Comparison of ENCODE assay signal across 17 mouse cellular contexts in the genomic region with DNA sequence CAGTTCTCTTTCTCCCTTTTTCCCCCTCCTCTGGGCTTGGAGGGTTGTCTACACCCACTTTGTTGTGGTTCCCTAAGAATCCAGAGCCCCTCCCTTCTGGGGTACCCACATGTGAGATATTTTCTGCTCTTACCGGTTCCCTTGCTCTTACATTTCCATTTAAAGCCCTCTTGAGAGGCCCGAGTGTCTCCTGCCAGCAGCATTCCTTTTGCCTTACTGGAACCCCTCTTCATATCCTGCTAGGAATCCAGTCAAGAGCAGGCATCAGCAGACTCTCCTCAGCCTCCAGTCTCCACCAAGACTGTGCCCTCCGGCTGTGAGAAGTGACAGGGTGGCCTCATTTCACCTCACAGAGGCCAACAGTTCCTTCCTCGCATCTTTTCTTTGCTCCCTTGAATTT. TPM values are rescaled to one million over a fixed set of nuclear protein-coding genes. Genes with fewer than 3 reads are reported as not detected.
DNase-seq lines count a peak whose midpoint lies in the region; ATAC-seq and TF ChIP-seq lines count a peak whose summit lies in the region.
"Had no signal": no experiment of that assay in that cellular context is flagged by ENCODE, and none has a peak within 500 bp of the region (broad histone marks: within the 10 kb centered on the region; RNA-seq: fewer than 3 reads in every experiment).

No protein-coding gene starts in this region.

- peak overlapping the region; percentile 26; the same call in 1 of the 2 replicates for H3K4me2 ChIP-seq in heart, embryonic 14.5 days (ENCODE audit: low read length)
- no peak overlapping the region for H3K4me2 ChIP-seq in lung, embryonic 15.5 days
- H3K4me2 ChIP-seq in stomach, postnatal 0 days (replicated peaks; ENCODE audit: low read depth), result no peak overlapping the region
- H3K4me2 ChIP-seq: limb, embryonic 13.5 days; midbrain, embryonic 15.5 days; neural tube, embryonic 12.5 days; stomach, embryonic 15.5 days had no signal

- H3K79me2 ChIP-seq in heart, adult 2 months (replicated peaks; ENCODE audit: control insufficient read depth, insufficient read depth, low read length), result peaks cover 6% of the 10 kb centered on the region

- H3K4me1 ChIP-seq in heart, adult 2 months (ENCODE audit: control insufficient read depth, insufficient read depth, low read length), result peaks cover 15% of the 10 kb centered on the region
- H3K4me1 ChIP-seq in heart, embryonic 14.5 days (ENCODE audit: control insufficient read depth in 2 of 2, insufficient read depth in 2 of 2, low read length in 2 of 2), result peaks cover 24 to 47% of the 10 kb centered on the region in 2 experiments
- peaks cover 11% of the 10 kb centered on the region for H3K4me1 ChIP-seq in lung, embryonic 15.5 days
- no peaks in the 10 kb centered on the region for H3K4me1 ChIP-seq in stomach, postnatal 0 days (replicated peaks; ENCODE audit: control insufficient read depth, insufficient read depth)
- H3K4me1 ChIP-seq: stomach, embryonic 15.5 days had no signal

- 0 out of 2 replicates have a peak, but pooled peaks have one; percentile 15 for TF ChIP-seq EP300 in heart, adult 2 months (IDR thresholded peaks at IDR 0.05; ENCODE audit: insufficient read depth, low read depth, low read length)
- TF ChIP-seq EP300 in stomach, postnatal 0 days (optimal IDR thresholded peaks at IDR 0.05), result no peak

- H3K27me3 ChIP-seq in heart, adult 2 months (ENCODE audit: control insufficient read depth, insufficient read depth, low read length), result no peaks in the 10 kb centered on the region
- no peaks in the 10 kb centered on the region for H3K27me3 ChIP-seq in heart, embryonic 14.5 days (ENCODE audit: control insufficient read depth, insufficient read depth, low read length)
- no peaks in the 10 kb centered on the region for H3K27me3 ChIP-seq in lung, embryonic 15.5 days
- H3K27me3 ChIP-seq in stomach, postnatal 0 days (ENCODE audit: control insufficient read depth, insufficient read depth, low read length), result no peaks in the 10 kb centered on the region
- H3K27me3 ChIP-seq: limb, embryonic 13.5 days; midbrain, embryonic 15.5 days; neural tube, embryonic 12.5 days; stomach, embryonic 15.5 days had no signal

- 38% methylated on average over 4 of the region's 4 CpGs for WGBS in heart, adult 2 months
- 39% methylated on average over 4 of the region's 4 CpGs for WGBS in heart, embryonic 14.5 days
- WGBS in lung, embryonic 15.5 days, result 52% methylated on average over 4 of the region's 4 CpGs
- WGBS in stomach, postnatal 0 days, result 48% methylated on average over 4 of the region's 4 CpGs

- peak; percentile 68 for ATAC-seq in heart, embryonic 14.5 days (ENCODE audit: insufficient number of reproducible peaks, insufficient read depth, low FRiP score, low read depth)
- peak; percentile 62; the same call in 1 of the 2 replicates for ATAC-seq in lung, embryonic 15.5 days (ENCODE audit: borderline replicate concordance, extremely low read depth, low FRiP score, low TSS enrichment)
- peak; percentile 53; the same call in 1 of the 2 replicates for ATAC-seq in stomach, postnatal 0 days (ENCODE audit: low FRiP score, low TSS enrichment)
- ATAC-seq in inflammation-experienced regulatory T-cells, adult 6 months, result no peak
- ATAC-seq in megakaryocyte-erythroid progenitor cell, adult 5-6 weeks (replicated peaks; ENCODE audit: low FRiP score, low TSS enrichment, poor library complexity, severe bottlenecking), result no peak
- ATAC-seq: midbrain, embryonic 15.5 days had no signal

- DNase-seq in heart, adult 2 months, result peak in 1 of 2 experiments; percentile 39
- no peak for DNase-seq in heart, postnatal 25 days (ENCODE audit: low spot score)
- no peak for DNase-seq in stomach, postnatal 0 days (ENCODE audit: low spot score)
- DNase-seq in cerebellum, postnatal 14 days, result no peak
- DNase-seq: cerebellum, adult 11-12 months; gastrocnemius, postnatal 25 days; kidney, adult 18-20 months had no signal

- peak overlapping the region; percentile 66 for H3K27ac ChIP-seq in heart, adult 2 months
- H3K27ac ChIP-seq in heart, embryonic 14.5 days (replicated peaks in 1 of 2; ENCODE audit: control insufficient read depth in 1 of 2, insufficient read depth in 1 of 2, low read depth in 2 of 2, low read length in 2 of 2), result peak overlapping the region; percentile 82 to 91
- H3K27ac ChIP-seq in lung, embryonic 15.5 days, result no peak overlapping the region
- peak overlapping the region; percentile 9; the same call in 1 of the 2 replicates for H3K27ac ChIP-seq in stomach, postnatal 0 days (replicated peaks)
- H3K27ac ChIP-seq: limb, embryonic 13.5 days; macrophage; midbrain, embryonic 15.5 days; neural tube, embryonic 12.5 days; stomach, embryonic 15.5 days had no signal

- H3K36me3 ChIP-seq in heart, adult 2 months (ENCODE audit: control insufficient read depth, insufficient read depth, low read length), result peaks cover 10% of the 10 kb centered on the region
- H3K36me3 ChIP-seq in heart, embryonic 14.5 days (ENCODE audit: control insufficient read depth, insufficient read depth, low read length), result peaks cover 24% of the 10 kb centered on the region
- peaks cover 4% of the 10 kb centered on the region; the same call in 1 of the 2 replicates for H3K36me3 ChIP-seq in lung, embryonic 15.5 days
- peaks cover 4% of the 10 kb centered on the region for H3K36me3 ChIP-seq in stomach, postnatal 0 days (ENCODE audit: control insufficient read depth, insufficient read depth, low read length)
- H3K36me3 ChIP-seq: G1E; midbrain, embryonic 15.5 days; neural tube, embryonic 12.5 days had no signal

- TF ChIP-seq POLR2A in heart, adult 2 months (IDR thresholded peaks at IDR 0.05; ENCODE audit: insufficient read depth, low read depth, low read length), result no peak

- no peak overlapping the region for H3K9ac ChIP-seq in heart, adult 2 months (ENCODE audit: low read depth, low read length)
- H3K9ac ChIP-seq in heart, embryonic 14.5 days (ENCODE audit: low read length), result peak overlapping the region; percentile 39; the same call in 1 of the 2 replicates
- H3K9ac ChIP-seq in lung, embryonic 15.5 days, result no peak overlapping the region
- no peak overlapping the region for H3K9ac ChIP-seq in stomach, postnatal 0 days (ENCODE audit: low read length)
- H3K9ac ChIP-seq: limb, embryonic 13.5 days; midbrain, embryonic 15.5 days; neural tube, embryonic 12.5 days; stomach, embryonic 15.5 days had no signal

- intact Hi-C loops in heart, adult 2 months (cut with DNase I), result no loop called here
- intact Hi-C loops in heart, postnatal 25 days (cut with DNase I), result no loop called here

- no peak for TF ChIP-seq CTCF in heart, adult 2 months (IDR thresholded peaks at IDR 0.05)
- TF ChIP-seq CTCF in stomach, postnatal 0 days (IDR thresholded peaks at IDR 0.05; ENCODE audit: low read depth), result no peak

- H3K4me3 ChIP-seq in heart, adult 2 months, result no peak overlapping the region
- H3K4me3 ChIP-seq in heart, embryonic 14.5 days (ENCODE audit: control insufficient read depth in 1 of 2, insufficient read depth in 1 of 2, low read depth in 1 of 2, low read length in 2 of 2), result no peak overlapping the region
- H3K4me3 ChIP-seq in lung, embryonic 15.5 days, result no peak overlapping the region
- H3K4me3 ChIP-seq in stomach, postnatal 0 days (ENCODE audit: low read depth, low read length), result no peak overlapping the region
- H3K4me3 ChIP-seq: limb, embryonic 13.5 days; midbrain, embryonic 15.5 days; neural tube, embryonic 12.5 days; stomach, embryonic 15.5 days had no signal

- H3K9me3 ChIP-seq in heart, embryonic 14.5 days (ENCODE audit: control insufficient read depth, low read length), result no peaks in the 10 kb centered on the region
- no peaks in the 10 kb centered on the region for H3K9me3 ChIP-seq in lung, embryonic 15.5 days
- no peaks in the 10 kb centered on the region for H3K9me3 ChIP-seq in stomach, postnatal 0 days (ENCODE audit: control insufficient read depth, low read length)
- H3K9me3 ChIP-seq: limb, embryonic 13.5 days; midbrain, embryonic 15.5 days; neural tube, embryonic 12.5 days; stomach, embryonic 15.5 days had no signal

RNA-seq across cellular contexts. Expression of gene Lpp, which starts 24.7 kb away (rescaled TPM):
- total RNA-seq in heart, adult 2 months (2021), result 10 to 100 TPM; 23.6 to 25.1 TPM
- polyA plus RNA-seq in heart, adult 2 months (2012; rRNA removed), result 7.7 and 14.3 TPM in 2 replicates
- 10 to 100 TPM; 32.7 to 40.5 TPM for total RNA-seq in heart, postnatal 25 days (2021)
- 46.6 and 53.0 TPM in 2 replicates for polyA plus RNA-seq in heart, embryonic 14.5 days (2014; fragmentation: Nextera tagmentation; extraction: Ambion mirVana)
- 61.5 and 65.4 TPM in 2 replicates for polyA plus RNA-seq in lung, embryonic 15.5 days (2015; fragmentation: Nextera tagmentation; extraction: Ambion mirVana)
- 49.8 and 51.3 TPM in 2 replicates for polyA plus RNA-seq in stomach, postnatal 0 days (2015; fragmentation: Nextera tagmentation; extraction: Ambion mirVana)
- polyA plus RNA-seq in inflammation-experienced regulatory T-cells, adult 6 months (2017; shearing (Covaris generic)), result 10 to 100 TPM; 13.0 to 22.8 (median 20.9) TPM
- 3.3 and 4.5 TPM in 2 replicates for total RNA-seq in megakaryocyte-erythroid progenitor cell, adult 5-6 weeks (2014; fragmentation: Nextera tagmentation)
- 0.47 and 2.4 TPM in 2 replicates for total RNA-seq in megakaryocyte-erythroid progenitor cell, adult 5-6 weeks (2017)
- polyA plus RNA-seq: G1E had no signal

Comparison
In these comparisons a context has a peak if more than half of its experiments do, and no peak if none do; other contexts are left out.
1. ATAC-seq: peak in heart, embryonic 14.5 days (single experiment), lung, embryonic 15.5 days (single experiment) and stomach, postnatal 0 days (single experiment); none in inflammation-experienced regulatory T-cells, adult 6 months (single experiment) and megakaryocyte-erythroid progenitor cell, adult 5-6 weeks (single experiment).